Mouse (Mus musculus) forebrain, postnatal 0 days (tissue): ENCODE data around the gene Pcgf5. TPM values are rescaled to one million over a fixed set of nuclear protein-coding genes. Genes with fewer than 3 reads are reported as not detected.

ENCODE experiments used
- ATAC-seq: fragments of 200-750 bp; cut with Nextera tagmentation; 2 replicates; pipeline ENCODE4 v1.8.0; 2017; ENCODE audit warnings: mild to moderate bottlenecking, moderate library complexity
- DNase-seq: peaks from one replicate; pipeline ENCODE4 v3.0.0-alpha.2; 2015
- H3K27ac ChIP-seq: fragments of 300-500 bp; sonication (generic); 2 replicates; pipeline ENCODE4 v1.5.1; 2014; ENCODE audit warnings: low read depth, mild to moderate bottlenecking, antibody characterized with exemption, low read length, moderate library complexity, mixed read lengths
- H3K27me3 ChIP-seq: fragments of 300-500 bp; sonication (generic); 2 replicates; pipeline ENCODE4 v1.6.1; 2014; ENCODE audit warnings: mild to moderate bottlenecking, low read length, mixed read lengths; ENCODE audit not compliant: insufficient read depth
- H3K36me3 ChIP-seq: fragments of 300-500 bp; sonication (generic); 2 replicates; pipeline ENCODE4 v1.6.1; 2014; ENCODE audit warnings: mild to moderate bottlenecking, moderate library complexity; ENCODE audit not compliant: insufficient read depth
- H3K4me1 ChIP-seq: fragments of 300-500 bp; sonication (generic); 2 replicates; pipeline ENCODE4 v1.6.1; 2014; ENCODE audit warnings: antibody characterized with exemption; ENCODE audit not compliant: insufficient read depth
- H3K4me2 ChIP-seq: fragments of 300-500 bp; sonication (generic); 2 replicates; pipeline ENCODE4 v1.6.1; 2014; ENCODE audit warnings: low read depth, mild to moderate bottlenecking, moderate library complexity
- H3K4me3 ChIP-seq: fragments of 300-500 bp; sonication (generic); 2 replicates; pipeline ENCODE4 v1.5.1; 2014; ENCODE audit warnings: low read depth, low read length, mixed read lengths
- H3K9ac ChIP-seq: fragments of 300-500 bp; sonication (generic); 2 replicates; pipeline ENCODE4 v1.6.1; 2014; ENCODE audit warnings: mild to moderate bottlenecking
- H3K9me3 ChIP-seq: fragments of 300-500 bp; sonication (generic); 2 replicates; pipeline ENCODE4 v1.6.1; 2016; ENCODE audit warnings: low read length
- CTCF ChIP-seq: sonication (generic); IDR thresholded peaks from 2 replicates; pipeline ENCODE4 v1.5.1; 2016; ENCODE audit warnings: antibody characterized with exemption, control low read depth, low read depth
- WGBS: fragments of 180-500 bp; shearing (Covaris S2); extraction: QIAGEN DNeasy Blood & Tissue Kit; methylation state at CpG from one replicate; pipeline ENCODE4 v1.1.7; 2014; 5-methylcytosine and 5-hydroxymethylcytosine counted together
- polyA plus RNA-seq: library from polyadenylated mRNA; unstranded; fragments of >200 nt; fragmentation: Nextera tagmentation; extraction: Ambion mirVana; gene quantifications from 2 replicates; pipeline ENCODE4 v1.2.1, GENCODE M21; 2015
- total RNA-seq: library from RNA; depleted of rRNA; stranded (reverse); fragments of >200 nt; gene quantifications from 2 replicates; pipeline ENCODE4 v1.2.3, GENCODE M21; 2014

Pcgf5 gene
- total and polyA plus RNA-seq, 2 experiments from 2014 or later: 5.1 to 7.4 TPM

GRCm38 (mm10) chr19:36409861-36410392, 61.8 kb downstream of the Pcgf5 start:
- ATAC-seq: peak; percentile 23; the same call in 1 of the 2 replicates
- no peaks in the 10 kb centered on the region for H3K9me3 ChIP-seq

GRCm38 (mm10) chr19:36419885-36420284, 71.8 kb downstream of the Pcgf5 start:
- TF ChIP-seq CTCF: no peak
- Histone ChIP-seq H3K9ac (no peak overlapping the region), H3K4me1 (no peaks in the 10 kb centered on the region), H3K4me3 (no peak overlapping the region), H3K27ac (no peak overlapping the region), H3K9me3 (no peaks in the 10 kb centered on the region), H3K36me3 (no peaks in the 10 kb centered on the region), H3K27me3 (no peaks in the 10 kb centered on the region), H3K4me2 (no peak overlapping the region)
- ATAC-seq (no peak), DNase-seq (no peak)

More at GRCm38 (mm10) chr19:36409861-36410392, 61.8 kb downstream of the Pcgf5 start:
- H3K4me3 ChIP-seq: peak overlapping the region; percentile 80
- no peak for TF ChIP-seq CTCF
- peaks cover 5% of the 10 kb centered on the region; the same call in 1 of the 2 replicates for H3K4me1 ChIP-seq
- peak overlapping the region; percentile 87 for H3K4me2 ChIP-seq
- H3K36me3 ChIP-seq: no peaks in the 10 kb centered on the region
- peak overlapping the region; percentile 64 for H3K9ac ChIP-seq
- H3K27ac ChIP-seq: peak overlapping the region; percentile 29; the same call in 1 of the 2 replicates
- peak; percentile 29 for DNase-seq
- WGBS: under 1% methylated on average over 63 of the region's 82 CpGs
- peaks cover 3% of the 10 kb centered on the region; the same call in 1 of the 2 replicates for H3K27me3 ChIP-seq

GRCm38 (mm10) chr19:36427195-36427876, 79.2 kb downstream of the Pcgf5 start:
- no peak for DNase-seq
- WGBS: 98% methylated on average over 7 of the region's 7 CpGs
- no peaks in the 10 kb centered on the region for H3K9me3 ChIP-seq

GRCm38 (mm10) chr19:36428116-36428515, 80.0 kb downstream of the Pcgf5 start:
- H3K27me3 ChIP-seq: no peaks in the 10 kb centered on the region
- H3K9ac ChIP-seq: no peak overlapping the region
- H3K4me2 ChIP-seq: no peak overlapping the region
- TF ChIP-seq CTCF: no peak
- H3K36me3 ChIP-seq: no peaks in the 10 kb centered on the region
- H3K27ac ChIP-seq: no peak overlapping the region
- ATAC-seq (no peak), DNase-seq (no peak)
- H3K4me1 ChIP-seq: no peaks in the 10 kb centered on the region
- H3K4me3 ChIP-seq: no peak overlapping the region
- no peaks in the 10 kb centered on the region for H3K9me3 ChIP-seq
- 91% methylated on average over 4 of the region's 4 CpGs for WGBS

More at GRCm38 (mm10) chr19:36427195-36427876, 79.2 kb downstream of the Pcgf5 start:
- Histone ChIP-seq H3K9ac (no peak overlapping the region), H3K4me3 (no peak overlapping the region), H3K36me3 (no peaks in the 10 kb centered on the region), H3K27me3 (no peaks in the 10 kb centered on the region), H3K4me1 (no peaks in the 10 kb centered on the region), H3K4me2 (no peak overlapping the region), H3K27ac (no peak overlapping the region)
- no peak for TF ChIP-seq CTCF
- ATAC-seq: no peak

- H3K4me3 ChIP-seq: no peak overlapping the region
- H3K27me3 ChIP-seq: no peaks in the 10 kb centered on the region
- H3K27ac ChIP-seq: no peak overlapping the region
- ATAC-seq (no peak), DNase-seq (no peak)
- no peak overlapping the region for H3K4me2 ChIP-seq
- no peaks in the 10 kb centered on the region for H3K36me3 ChIP-seq
- no peak for TF ChIP-seq CTCF
- H3K9ac ChIP-seq: no peak overlapping the region
- 97% methylated on average over 1 of the region's 1 CpGs for WGBS
- H3K4me1 ChIP-seq: no peaks in the 10 kb centered on the region
- no peaks in the 10 kb centered on the region for H3K9me3 ChIP-seq
These were observed 81.2 kb downstream of the Pcgf5 start for GRCm38 (mm10) chr19:36429354-36429753.

GRCm38 (mm10) chr19:36433161-36433560, 85.1 kb downstream of the Pcgf5 start:
- Histone ChIP-seq H3K4me1 (no peaks in the 10 kb centered on the region), H3K9ac (no peak overlapping the region), H3K27ac (no peak overlapping the region), H3K36me3 (no peaks in the 10 kb centered on the region), H3K27me3 (no peaks in the 10 kb centered on the region), H3K9me3 (no peaks in the 10 kb centered on the region), H3K4me3 (no peak overlapping the region), H3K4me2 (no peak overlapping the region)
- ATAC-seq (no peak), DNase-seq (no peak)
- 88% methylated on average over 3 of the region's 3 CpGs for WGBS
- TF ChIP-seq CTCF: no peak

- no peak overlapping the region for H3K9ac ChIP-seq
- no peak overlapping the region for H3K4me3 ChIP-seq
- peak; percentile 76 for DNase-seq
- no peaks in the 10 kb centered on the region for H3K27me3 ChIP-seq
- H3K4me1 ChIP-seq: no peaks in the 10 kb centered on the region
- H3K36me3 ChIP-seq: no peaks in the 10 kb centered on the region
- peak; percentile 88 for TF ChIP-seq CTCF
- no peak overlapping the region for H3K4me2 ChIP-seq
- H3K27ac ChIP-seq: no peak overlapping the region
- WGBS: 60% methylated on average over 9 of the region's 9 CpGs
- ATAC-seq: peak; percentile 65
- no peaks in the 10 kb centered on the region for H3K9me3 ChIP-seq
These were observed 92.0 kb downstream of the Pcgf5 start for GRCm38 (mm10) chr19:36439894-36440714.
